Mouse (Mus musculus) myocyte (in vitro differentiated cells): ENCODE data around the gene B4gat1.

Source experiments
- CEBPB ChIP-seq: IDR thresholded peaks from 2 replicates; pipeline ENCODE4 v1.6.1; 2011; ENCODE audit warnings: mild to moderate bottlenecking, moderate library complexity; ENCODE audit not compliant: poor library complexity, insufficient read depth, severe bottlenecking
- E2F4 ChIP-seq: IDR thresholded peaks from one replicate; pipeline ENCODE4 v1.6.1; 2011; ENCODE audit warnings: mild to moderate bottlenecking, control low read depth, moderate library complexity; ENCODE audit not compliant: insufficient read depth
- MAX ChIP-seq: IDR thresholded peaks from one replicate; pipeline ENCODE4 v1.6.1; 2011; ENCODE audit warnings: low read depth, mild to moderate bottlenecking, control low read depth
- MYOD1 ChIP-seq, 3 experiments: IDR thresholded peaks; one replicate each; pipeline ENCODE4 v1.6.1; 2011; ENCODE audit warnings: control low read depth in 2 of 3, low read depth in 2 of 3, mild to moderate bottlenecking in 2 of 3, moderate library complexity in 1 of 3; ENCODE audit not compliant: insufficient read length in 2 of 3, control insufficient read depth in 1 of 3
- MYOG ChIP-seq, 3 experiments: IDR thresholded peaks; one replicate each; pipeline ENCODE4 v1.6.1; 2011; ENCODE audit warnings: control low read depth in 2 of 3, low read depth in 2 of 3, mild to moderate bottlenecking in 2 of 3; ENCODE audit not compliant: insufficient read length in 2 of 3, control insufficient read depth in 1 of 3, insufficient read depth in 1 of 3
- POLR2A ChIP-seq: IDR thresholded peaks from one replicate; pipeline ENCODE4 v1.6.1; 2011; ENCODE audit warnings: low read depth, mild to moderate bottlenecking, control low read depth, moderate library complexity; ENCODE audit not compliant: insufficient read length
- POLR2AphosphoS2 ChIP-seq: IDR thresholded peaks from one replicate; pipeline ENCODE4 v1.6.1; 2011; ENCODE audit warnings: low read depth, control low read depth; ENCODE audit not compliant: insufficient read length
- SRF ChIP-seq: IDR thresholded peaks from one replicate; pipeline ENCODE4 v1.6.1; 2011; ENCODE audit warnings: low read depth; ENCODE audit not compliant: control insufficient read depth, insufficient read length
- TCF12 ChIP-seq: IDR thresholded peaks from one replicate; pipeline ENCODE4 v1.6.1; 2011; ENCODE audit warnings: mild to moderate bottlenecking, control low read depth; ENCODE audit not compliant: poor library complexity, insufficient read depth, severe bottlenecking
- USF1 ChIP-seq: IDR thresholded peaks from one replicate; pipeline ENCODE4 v1.6.1; 2011; ENCODE audit warnings: low read depth, mild to moderate bottlenecking, control low read depth, moderate library complexity

DNA sequence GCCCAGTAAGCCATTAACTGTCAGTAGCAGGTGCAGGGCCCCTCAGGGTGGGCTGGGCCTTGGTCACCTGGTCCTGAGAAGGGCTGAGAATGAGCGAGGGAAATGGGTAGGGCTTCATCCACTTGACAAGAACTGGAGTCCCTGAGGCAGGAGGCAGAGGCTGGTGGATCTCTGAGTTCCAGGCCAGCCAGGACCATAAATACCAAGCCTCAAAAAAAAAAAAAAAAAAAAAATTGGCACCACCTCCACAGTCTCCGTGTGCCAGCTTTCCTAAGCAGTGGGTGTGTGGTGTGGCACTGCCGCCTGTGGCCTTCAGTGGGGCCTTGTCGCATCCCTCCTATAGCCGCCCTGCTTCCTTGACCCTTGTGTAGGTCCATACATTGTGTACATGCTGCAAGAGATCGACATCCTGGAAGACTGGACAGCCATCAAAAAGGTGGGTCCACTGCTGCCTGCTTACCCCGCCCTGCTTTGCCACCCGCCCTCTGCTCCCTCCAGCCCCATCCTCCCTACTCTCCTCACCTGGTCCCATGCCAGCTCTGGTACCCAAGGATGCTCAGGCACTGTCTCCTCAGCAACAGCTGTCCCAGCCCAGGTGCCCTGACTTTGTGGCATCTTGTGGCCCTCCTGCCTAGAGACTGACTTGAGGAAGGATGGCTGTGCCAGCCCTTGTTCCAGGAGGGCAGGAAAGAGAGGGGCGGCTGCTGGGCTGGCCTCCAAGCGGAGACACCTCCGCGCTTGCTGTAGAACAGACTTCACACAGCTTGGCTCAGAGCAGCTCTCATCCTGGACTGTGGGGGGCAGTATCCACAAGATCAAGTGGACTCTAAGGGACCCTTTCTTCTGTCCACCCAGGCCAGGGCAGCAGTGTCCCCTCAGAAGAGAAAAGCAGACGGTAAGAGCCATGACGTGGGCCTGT lies 9.8 kb downstream of the B4gat1 start:
- TF ChIP-seq POLR2A (no peak), TCF12 (no peak), SRF (no peak), MYOD1 (IDR thresholded peaks at IDR 0.05; ENCODE audit: control insufficient read depth in 1 of 3, insufficient read length in 2 of 3, low read depth in 2 of 3) (no peak), USF1 (no peak), POLR2AphosphoS2 (no peak), CEBPB (no peak), E2F4 (no peak), MYOG (IDR thresholded peaks at IDR 0.05; ENCODE audit: control insufficient read depth in 1 of 3, insufficient read depth in 1 of 3, insufficient read length in 2 of 3, low read depth in 2 of 3) (no peak), MAX (no peak)
